Mouse (Mus musculus) adrenal gland, adult 8-10 months (tissue): ENCODE results near the gene Zrsr1. TPM values are rescaled to one million over a fixed set of nuclear protein-coding genes. Genes with fewer than 3 reads are reported as not detected.

Source experiments
- DNase-seq: peaks from one replicate; pipeline ENCODE4 v3.0.0; 2022
- total RNA-seq, 4 experiments: library from RNA; stranded (reverse); gene quantifications; 2 replicates each; pipeline ENCODE4 v1.2.4; 2022

Gene Zrsr1
- total RNA-seq, 4 experiments from 2014 or later = 36.9 to 43.0 (median 39.3) TPM

DNA sequence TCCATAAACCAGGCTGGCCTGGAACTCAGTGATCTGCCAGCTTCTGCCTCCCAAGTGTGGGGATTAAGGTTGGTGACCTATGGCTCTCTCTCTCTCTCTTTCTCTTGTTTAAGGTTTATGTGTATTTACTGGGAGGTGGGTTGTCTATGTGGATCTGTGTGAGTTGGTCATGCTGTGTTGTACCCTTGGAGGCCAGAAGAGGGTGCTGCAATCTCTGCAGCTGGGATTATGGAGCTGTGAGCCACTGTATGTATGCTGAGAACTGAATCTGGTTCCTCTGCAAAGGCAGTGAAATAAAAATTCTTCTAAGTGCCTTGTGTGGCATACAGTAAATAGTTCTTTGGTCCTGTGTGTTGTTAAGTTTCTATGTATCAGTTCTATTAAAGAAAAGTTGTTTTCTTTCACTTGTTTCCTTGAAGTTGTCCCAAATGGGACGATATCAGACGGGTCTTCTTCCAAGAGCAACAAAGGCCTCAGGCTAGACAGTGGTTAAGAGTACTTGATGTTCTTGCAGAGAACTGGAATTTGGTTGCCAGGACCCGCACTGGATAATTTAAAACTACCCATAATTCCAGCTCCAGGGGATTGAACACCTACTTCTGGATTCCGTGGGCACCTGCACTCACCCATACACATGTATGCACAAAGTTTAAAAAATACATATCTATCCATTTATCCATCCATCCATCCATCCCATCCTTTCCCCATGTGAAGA is 41.9 kb downstream of the Zrsr1 start:
- DNase-seq = no peak

DNA sequence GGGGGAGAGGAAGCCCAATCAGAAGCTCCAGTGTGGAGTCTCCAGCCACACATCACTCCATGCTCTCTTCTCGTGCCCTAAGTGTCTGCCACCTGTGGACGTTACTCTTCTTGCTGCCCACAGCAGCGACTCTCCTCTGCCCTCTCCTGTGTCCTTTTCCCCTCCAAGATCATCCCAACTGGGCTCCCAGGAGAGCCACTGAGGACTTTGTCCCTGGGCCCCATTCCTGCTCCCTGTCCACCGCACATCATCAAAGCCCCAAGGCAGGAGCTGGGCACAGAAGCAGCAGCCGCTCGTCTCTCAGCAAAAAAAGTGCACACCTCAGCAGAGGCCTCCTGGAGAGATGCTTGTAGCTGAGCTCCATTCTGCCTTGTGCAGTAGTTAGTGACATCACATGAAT is 43.2 kb downstream of the Zrsr1 start:
- no peak for DNase-seq

DNA sequence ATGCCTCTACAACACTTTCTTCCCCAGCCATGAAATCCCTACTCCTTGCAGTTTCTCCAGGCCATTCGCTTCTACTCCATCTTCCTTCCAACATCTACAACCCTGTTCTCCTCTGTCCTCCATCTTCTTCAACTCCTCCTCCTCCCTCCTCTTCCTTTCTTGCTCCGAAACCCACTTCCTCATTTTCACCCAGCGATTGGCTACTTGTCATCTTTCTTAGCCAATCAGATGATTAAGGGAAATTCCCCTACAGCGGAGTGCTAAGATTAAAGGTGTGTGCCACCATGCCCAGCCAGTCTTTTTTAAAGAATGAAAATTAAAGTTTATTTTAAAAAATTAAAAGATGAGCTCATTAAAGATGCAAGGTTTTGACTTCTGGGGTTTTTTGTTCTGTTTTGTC is 46.1 kb downstream of the Zrsr1 start:
- no peak for DNase-seq

DNA sequence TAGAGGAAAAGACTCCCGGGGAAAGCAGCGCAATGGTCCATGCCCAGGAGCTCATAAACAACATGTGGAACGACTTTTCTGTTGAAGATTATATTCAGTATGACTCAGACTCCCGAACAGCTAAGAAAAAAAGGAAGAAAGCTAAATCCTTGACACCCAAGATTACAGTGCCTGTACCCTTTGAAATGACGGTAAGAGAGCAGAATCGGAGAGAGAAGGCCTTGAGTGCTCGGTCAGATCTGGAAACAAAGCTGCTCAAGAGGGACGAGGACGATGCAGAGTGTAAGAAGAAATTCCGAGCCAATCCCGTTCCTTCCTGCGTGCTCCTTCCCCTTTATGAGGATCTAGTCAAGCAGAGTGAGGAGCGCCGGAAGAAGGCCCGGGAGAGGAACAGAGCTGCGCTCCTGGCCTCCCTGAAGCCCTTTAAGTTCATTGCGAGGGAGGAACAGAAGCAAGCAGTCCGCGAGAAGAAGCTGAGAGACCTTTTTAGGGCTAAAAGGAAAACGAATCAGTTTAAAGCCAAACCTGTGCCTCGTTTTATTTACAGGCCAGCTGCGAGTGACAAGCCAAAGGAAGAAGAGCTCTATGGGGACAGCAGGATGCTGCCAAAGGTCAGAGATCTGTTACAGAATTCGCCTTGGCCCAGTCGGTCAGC is 48.4 kb downstream of the Zrsr1 start:
- DNase-seq = peak; percentile 35

DNA sequence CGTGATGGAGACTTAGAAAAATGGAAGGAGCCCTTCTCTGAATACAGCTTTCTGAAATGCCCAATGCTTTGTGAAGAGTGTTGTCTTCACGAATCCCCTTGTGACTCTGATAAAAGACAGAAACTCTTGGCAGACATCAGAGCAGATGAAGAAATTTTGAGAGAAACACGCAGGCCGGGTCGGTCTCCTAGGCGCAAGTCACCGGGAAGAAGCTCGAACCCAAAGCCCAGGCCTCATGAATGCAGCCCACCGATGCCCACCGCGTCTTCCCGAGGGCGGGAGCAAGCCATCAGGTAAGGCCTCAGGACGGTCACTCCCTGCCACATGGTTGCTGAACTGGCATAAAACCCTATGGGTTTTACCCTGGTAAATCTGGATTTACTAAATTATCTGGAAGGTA is 49.0 kb downstream of the Zrsr1 start:
- DNase-seq = no peak

DNA sequence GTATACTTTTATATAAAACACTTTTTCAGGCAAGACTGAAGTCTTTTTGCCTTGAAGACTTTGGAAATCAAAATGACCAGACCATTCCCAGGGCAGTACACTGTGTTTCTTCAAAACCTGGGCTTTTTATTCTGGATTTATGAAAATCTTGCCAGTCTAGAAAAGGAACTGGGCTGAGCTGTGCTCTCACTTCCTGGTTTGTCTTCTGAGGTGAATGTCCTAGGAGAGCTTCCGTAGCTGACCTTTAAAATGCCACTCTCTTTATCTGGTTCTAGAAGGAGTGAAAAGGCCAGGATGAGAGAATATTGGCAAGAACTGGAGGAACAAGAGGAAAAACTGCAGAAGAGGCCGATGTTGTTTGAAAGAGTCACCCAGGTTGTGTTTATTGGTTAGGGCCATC is 51.4 kb downstream of the Zrsr1 start:
- no peak for DNase-seq

DNA sequence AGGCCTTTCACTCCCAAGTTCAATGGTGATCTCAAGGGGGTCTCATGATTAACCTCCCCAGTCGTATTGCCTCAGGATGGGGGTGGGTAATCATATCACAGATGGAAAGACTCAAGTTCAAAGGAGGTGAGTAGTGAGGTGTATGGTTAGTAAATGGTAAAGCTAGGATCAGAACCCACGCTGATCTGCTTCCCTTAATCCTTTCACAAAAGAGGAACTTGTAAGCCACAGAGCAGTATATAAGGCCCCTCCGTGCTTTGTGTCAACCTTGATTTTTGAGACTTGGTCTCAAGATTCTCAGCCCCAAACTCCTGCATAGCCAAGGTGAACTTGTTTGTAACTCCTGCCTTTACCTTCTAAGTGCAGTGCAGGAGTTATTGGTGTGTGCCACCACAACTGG is 52.4 kb downstream of the Zrsr1 start:
- no peak for DNase-seq

Other genes with a start within 250 kb of the Zrsr1 start
- 100 to 1,000 TPM in 1 of 4 experiments, 10 to 100 TPM in 3; 55.0 to 101 (median 68.4) TPM for gene B3gnt2, start 111.0 kb upstream of the Zrsr1 start, total RNA-seq
- gene Gm28048, start 10.1 kb downstream of the Zrsr1 start, total RNA-seq = 10 to 100 TPM; 44.3 to 72.0 (median 46.8) TPM
- gene Commd1, start 10.4 kb downstream of the Zrsr1 start, total RNA-seq = 10 to 100 TPM; 84.5 to 100.0 (median 90.1) TPM
- 100 to 1,000 TPM; 129 to 168 (median 144) TPM for gene Cct4, start 18.5 kb downstream of the Zrsr1 start, total RNA-seq
- gene Fam161a, start 35.5 kb downstream of the Zrsr1 start, total RNA-seq = 10 to 100 TPM; 14.8 to 29.9 (median 22.3) TPM